In the genomic region with DNA sequence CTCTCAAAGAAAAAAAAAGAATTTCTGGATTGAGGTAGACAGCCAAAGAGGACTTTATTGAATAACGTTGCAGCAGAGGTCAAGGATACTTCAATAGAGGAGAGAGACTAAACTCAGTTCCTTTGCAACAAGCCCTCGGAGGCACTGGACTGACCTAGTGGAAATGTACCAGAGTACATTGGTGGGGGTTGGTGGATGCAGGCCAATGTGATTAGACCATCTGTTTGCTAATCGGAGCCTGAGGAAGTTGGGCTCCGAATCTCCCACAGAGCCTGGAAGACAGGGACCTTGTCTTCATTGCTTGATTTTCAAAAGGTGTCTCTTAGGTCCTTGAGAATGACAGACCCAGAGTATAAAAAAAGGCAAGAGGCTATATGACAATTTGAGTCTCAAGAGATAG, we compare ENCODE assay signal across 26 mouse cellular contexts.
DNase-seq lines count a peak whose midpoint lies in the region; ATAC-seq and TF ChIP-seq lines count a peak whose summit lies in the region.
"Had no signal": no experiment of that assay in that cellular context is flagged by ENCODE, and none has a peak within 500 bp of the region (broad histone marks: within the 10 kb centered on the region; RNA-seq: fewer than 3 reads in every experiment).

No protein-coding gene starts in this region.

- no peaks in the 10 kb centered on the region for H3K9me3 ChIP-seq in hindbrain, postnatal 0 days (ENCODE audit: low read length)
- no peaks in the 10 kb centered on the region for H3K9me3 ChIP-seq in hindbrain, embryonic 13.5 days
- H3K9me3 ChIP-seq: embryonic facial prominence, embryonic 12.5 days; heart, embryonic 13.5 days; hindbrain, embryonic 15.5 days; kidney, embryonic 15.5 days; limb, embryonic 10.5 days; limb, embryonic 15.5 days; liver, embryonic 13.5 days; midbrain, embryonic 13.5 days had no signal

- no peak for ATAC-seq in hindbrain, postnatal 0 days
- ATAC-seq in hindbrain, embryonic 13.5 days (ENCODE audit: low FRiP score): no peak
- ATAC-seq: forebrain, embryonic 14.5 days; lung, postnatal 0 days; midbrain, embryonic 13.5 days; Patski had no signal

- H3K9ac ChIP-seq in hindbrain, postnatal 0 days (replicated peaks; ENCODE audit: low read length): no peak overlapping the region
- no peak overlapping the region for H3K9ac ChIP-seq in hindbrain, embryonic 13.5 days
- H3K9ac ChIP-seq: embryonic facial prominence, embryonic 12.5 days; heart, embryonic 13.5 days; hindbrain, embryonic 15.5 days; kidney, embryonic 15.5 days; limb, embryonic 15.5 days; liver, embryonic 13.5 days; midbrain, embryonic 13.5 days had no signal

- H3K27ac ChIP-seq in hindbrain, postnatal 0 days: no peak overlapping the region
- H3K27ac ChIP-seq in hindbrain, embryonic 13.5 days: no peak overlapping the region
- H3K27ac ChIP-seq: embryonic facial prominence, embryonic 12.5 days; heart, adult 2 months; heart, embryonic 13.5 days; hindbrain, embryonic 15.5 days; kidney, embryonic 15.5 days; limb, embryonic 10.5 days; limb, embryonic 15.5 days; liver, embryonic 13.5 days; macrophage; midbrain, embryonic 13.5 days had no signal

- H3K36me3 ChIP-seq in hindbrain, postnatal 0 days (ENCODE audit: insufficient read depth, low read length): no peaks in the 10 kb centered on the region
- no peaks in the 10 kb centered on the region for H3K36me3 ChIP-seq in hindbrain, embryonic 13.5 days
- H3K36me3 ChIP-seq: embryonic facial prominence, embryonic 12.5 days; heart, embryonic 13.5 days; hindbrain, embryonic 15.5 days; kidney, embryonic 15.5 days; limb, embryonic 10.5 days; limb, embryonic 15.5 days; liver, embryonic 13.5 days; midbrain, embryonic 13.5 days had no signal

- no peaks in the 10 kb centered on the region for H3K27me3 ChIP-seq in hindbrain, postnatal 0 days (ENCODE audit: insufficient read depth, low read length)
- no peaks in the 10 kb centered on the region for H3K27me3 ChIP-seq in hindbrain, embryonic 13.5 days
- H3K27me3 ChIP-seq: embryonic facial prominence, embryonic 12.5 days; heart, embryonic 13.5 days; hindbrain, embryonic 15.5 days; kidney, embryonic 15.5 days; limb, embryonic 15.5 days; liver, embryonic 13.5 days; midbrain, embryonic 13.5 days; Patski had no signal

- WGBS in hindbrain, postnatal 0 days: 45% methylated on average over 4 of the region's 4 CpGs
- 90% methylated on average over 4 of the region's 4 CpGs for WGBS in hindbrain, embryonic 13.5 days

- H3K4me1 ChIP-seq in hindbrain, postnatal 0 days (ENCODE audit: insufficient read depth, low read length): 0 out of 2 replicates have a peak, but pooled peaks cover 3% of the 10 kb centered on the region
- H3K4me1 ChIP-seq in hindbrain, embryonic 13.5 days (replicated peaks): no peaks in the 10 kb centered on the region
- H3K4me1 ChIP-seq: embryonic facial prominence, embryonic 12.5 days; heart, embryonic 13.5 days; hindbrain, embryonic 15.5 days; kidney, embryonic 15.5 days; limb, embryonic 10.5 days; limb, embryonic 15.5 days; liver, embryonic 13.5 days; midbrain, embryonic 13.5 days had no signal

- intact Hi-C loops in left cerebral cortex, postnatal 14 days (cut with DNase I): no loop called here

- no peak overlapping the region for H3K4me3 ChIP-seq in hindbrain, postnatal 0 days (ENCODE audit: low read length)
- no peak overlapping the region for H3K4me3 ChIP-seq in hindbrain, embryonic 13.5 days
- H3K4me3 ChIP-seq: embryonic facial prominence, embryonic 12.5 days; heart, adult 2 months; heart, embryonic 13.5 days; hindbrain, embryonic 15.5 days; kidney, embryonic 15.5 days; limb, embryonic 10.5 days; limb, embryonic 15.5 days; liver, embryonic 13.5 days; midbrain, embryonic 13.5 days had no signal

- no peak for TF ChIP-seq CTCF in hindbrain, postnatal 0 days (IDR thresholded peaks at IDR 0.05; ENCODE audit: low read depth)

- peak; percentile 66 for DNase-seq in hindbrain, postnatal 0 days (ENCODE audit: low spot score)
- peak; percentile 86 for DNase-seq in cerebellum, adult 11 months
- DNase-seq in cerebellum, adult 9-10 months: peak; percentile 96
- peak; percentile 88 to 91 for DNase-seq in cerebellum, postnatal 36 days
- DNase-seq in retina, postnatal 1 day: no peak
- no peak for DNase-seq in left cerebral cortex, postnatal 14 days (ENCODE audit: low spot score in 2 of 2)
- DNase-seq: embryo, embryonic 11 days; gastrocnemius, postnatal 36 days; heart, adult 2 months; heart, postnatal 10 days; kidney, adult 18-20 months; kidney, postnatal 25 days; liver, embryonic 13.5 days; lung, adult 18-20 months had no signal

- no peak overlapping the region for H3K4me2 ChIP-seq in hindbrain, postnatal 0 days (ENCODE audit: low read depth, low read length)
- no peak overlapping the region for H3K4me2 ChIP-seq in hindbrain, embryonic 13.5 days
- H3K4me2 ChIP-seq: embryonic facial prominence, embryonic 12.5 days; heart, embryonic 13.5 days; hindbrain, embryonic 15.5 days; kidney, embryonic 15.5 days; limb, embryonic 15.5 days; liver, embryonic 13.5 days; midbrain, embryonic 13.5 days had no signal

Comparison
In these comparisons a context has a peak if more than half of its experiments do, and no peak if none do; other contexts are left out.
1. DNase-seq: peak in hindbrain, postnatal 0 days (single experiment), cerebellum, adult 11 months (single experiment), cerebellum, adult 9-10 months (single experiment) and cerebellum, postnatal 36 days (2 of 2); none in retina, postnatal 1 day (single experiment) and left cerebral cortex, postnatal 14 days (0 of 2).